ENCODE assay signal across 8 mouse cellular contexts in genomic region chr16:87440184-87440686, GRCm38 (mm10). TPM values are rescaled to one million over a fixed set of nuclear protein-coding genes. Genes with fewer than 3 reads are reported as not detected.
DNase-seq lines count a peak whose midpoint lies in the region; ATAC-seq and TF ChIP-seq lines count a peak whose summit lies in the region.

Gene Rwdd2b, minus strand, starts transcription at chr16:87440573.

- peak within 1 kb of the TSS; percentile 81 for H3K9ac ChIP-seq in heart, embryonic 12.5 days
- H3K9ac ChIP-seq in kidney, postnatal 0 days (ENCODE audit: low read depth, low read length), result peak within 1 kb of the TSS; percentile 88
- peak within 1 kb of the TSS; percentile 87 for H3K9ac ChIP-seq in liver, embryonic 11.5 days (ENCODE audit: low read depth, low read length)
- H3K9ac ChIP-seq in stomach, embryonic 14.5 days (replicated peaks; ENCODE audit: low read depth, low read length), result peak within 1 kb of the TSS; percentile 65

- H3K4me2 ChIP-seq in heart, embryonic 12.5 days, result peak within 1 kb of the TSS; percentile 80
- H3K4me2 ChIP-seq in kidney, postnatal 0 days (ENCODE audit: low read length), result peak within 1 kb of the TSS; percentile 90
- peak within 1 kb of the TSS; percentile 89 for H3K4me2 ChIP-seq in liver, embryonic 11.5 days
- peak within 1 kb of the TSS; percentile 72 for H3K4me2 ChIP-seq in stomach, embryonic 14.5 days (replicated peaks; ENCODE audit: low read depth, low read length)

- H3K36me3 ChIP-seq in heart, embryonic 12.5 days, result 0 out of 2 replicates have a peak, but pooled peaks cover 11% of the 10 kb centered on the region
- no peaks in the 10 kb centered on the region for H3K36me3 ChIP-seq in kidney, postnatal 0 days (ENCODE audit: insufficient read depth, low read length)
- no peaks in the 10 kb centered on the region for H3K36me3 ChIP-seq in liver, embryonic 11.5 days (ENCODE audit: control insufficient read depth, insufficient read depth, low read length)
- H3K36me3 ChIP-seq in stomach, embryonic 14.5 days (ENCODE audit: control insufficient read depth, insufficient read depth, low read length), result no peaks in the 10 kb centered on the region

- peak; percentile 98 for ATAC-seq in erythroid progenitor cell, adult 5-6 weeks (replicated peaks; ENCODE audit: low FRiP score, poor library complexity, severe bottlenecking)
- peak; percentile 95 for ATAC-seq in heart, embryonic 12.5 days (ENCODE audit: insufficient number of reproducible peaks, low FRiP score)
- ATAC-seq in kidney, postnatal 0 days (replicated peaks; ENCODE audit: low FRiP score, low read depth), result peak; percentile 95
- ATAC-seq in liver, embryonic 11.5 days (replicated peaks; ENCODE audit: low FRiP score), result peak; percentile 95
- peak; percentile 95 for ATAC-seq in stomach, embryonic 14.5 days (ENCODE audit: insufficient number of reproducible peaks, insufficient read depth, low FRiP score, low read depth)

- WGBS in heart, embryonic 12.5 days, result under 1% methylated on average over 38 of the region's 38 CpGs
- under 1% methylated on average over 38 of the region's 38 CpGs for whole genome bisulfite sequencing in kidney, postnatal 0 days
- under 1% methylated on average over 38 of the region's 38 CpGs for WGBS in liver, embryonic 11.5 days
- WGBS in stomach, embryonic 14.5 days, result 0% methylated on average over 38 of the region's 38 CpGs

- peak within 1 kb of the TSS; percentile 75 for H3K27ac ChIP-seq in heart, embryonic 12.5 days (ENCODE audit: poor library complexity, severe bottlenecking)
- peak within 1 kb of the TSS; percentile 95 for H3K27ac ChIP-seq in kidney, postnatal 0 days
- peak within 1 kb of the TSS; percentile 82 for H3K27ac ChIP-seq in liver, embryonic 11.5 days (ENCODE audit: low read depth, low read length)
- peak within 1 kb of the TSS; percentile 83 for H3K27ac ChIP-seq in stomach, embryonic 14.5 days (ENCODE audit: low read length)

- no peaks in the 10 kb centered on the region for H3K9me3 ChIP-seq in heart, embryonic 12.5 days (replicated peaks)
- H3K9me3 ChIP-seq in kidney, postnatal 0 days (replicated peaks; ENCODE audit: low read length), result no peaks in the 10 kb centered on the region
- H3K9me3 ChIP-seq in liver, embryonic 11.5 days (ENCODE audit: control insufficient read depth, low read length), result no peaks in the 10 kb centered on the region
- H3K9me3 ChIP-seq in stomach, embryonic 14.5 days (ENCODE audit: control insufficient read depth, low read depth, low read length), result no peaks in the 10 kb centered on the region

- peak; percentile 95 for DNase-seq in CD4-positive helper T cell, adult 2 months (ENCODE audit: low read depth, low spot score)
- peak; percentile 87 for DNase-seq in brain, embryonic 18.5 days (ENCODE audit: low read depth, low spot score)
- peak; percentile 96 for DNase-seq in kidney, postnatal 0 days (ENCODE audit: low spot score)
- peak; percentile 93 for DNase-seq in liver, embryonic 11.5 days (ENCODE audit: low spot score)
- peak; percentile 97 for DNase-seq in naive thymus-derived CD4-positive, alpha-beta T cell, adult 2 months (ENCODE audit: low read depth)

- TF ChIP-seq CTCF in kidney, postnatal 0 days (IDR thresholded peaks at IDR 0.05; ENCODE audit: low read depth), result no peak

- H3K27me3 ChIP-seq in heart, embryonic 12.5 days (replicated peaks), result no peaks in the 10 kb centered on the region
- no peaks in the 10 kb centered on the region for H3K27me3 ChIP-seq in kidney, postnatal 0 days (ENCODE audit: insufficient read depth, low read length)
- no peaks in the 10 kb centered on the region for H3K27me3 ChIP-seq in liver, embryonic 11.5 days (replicated peaks; ENCODE audit: control insufficient read depth, insufficient read depth, low read length)
- no peaks in the 10 kb centered on the region for H3K27me3 ChIP-seq in stomach, embryonic 14.5 days (ENCODE audit: control insufficient read depth, insufficient read depth, low read length)

- H3K4me1 ChIP-seq in heart, embryonic 12.5 days (replicated peaks), result peaks cover 14% of the 10 kb centered on the region
- peaks cover 8% of the 10 kb centered on the region for H3K4me1 ChIP-seq in kidney, postnatal 0 days (replicated peaks; ENCODE audit: insufficient read depth, low read length)
- H3K4me1 ChIP-seq in liver, embryonic 11.5 days (replicated peaks; ENCODE audit: control insufficient read depth, insufficient read depth, low read length), result 0 out of 2 replicates have a peak, but pooled peaks cover 6% of the 10 kb centered on the region
- peaks cover 2% of the 10 kb centered on the region; the same call in 1 of the 2 replicates for H3K4me1 ChIP-seq in stomach, embryonic 14.5 days (ENCODE audit: control insufficient read depth, insufficient read depth, low read length)

- H3K4me3 ChIP-seq in heart, embryonic 12.5 days, result peak within 1 kb of the TSS; percentile 75
- H3K4me3 ChIP-seq in kidney, postnatal 0 days (replicated peaks; ENCODE audit: low read depth, low read length), result peak within 1 kb of the TSS; percentile 90
- H3K4me3 ChIP-seq in liver, embryonic 11.5 days (ENCODE audit: low read depth, low read length), result peak within 1 kb of the TSS; percentile 77
- peak within 1 kb of the TSS; percentile 67 for H3K4me3 ChIP-seq in stomach, embryonic 14.5 days (ENCODE audit: low read depth, low read length)

RNA-seq across cellular contexts. Expression of gene Rwdd2b, which starts in this region (rescaled TPM):
- total RNA-seq in erythroid progenitor cell, adult 5-6 weeks (2015; ENCODE audit: low replicate concordance), result 1.3 TPM in 1 of 2 replicates, not detected in the other
- total RNA-seq in erythroid progenitor cell, adult 5-6 weeks (2017; ENCODE audit: low replicate concordance), result 1.4 and 4.2 TPM in 2 replicates
- 11.3 and 13.1 TPM in 2 replicates for polyA plus RNA-seq in heart, embryonic 12.5 days (2016; fragmentation: Nextera tagmentation; extraction: Ambion mirVana)
- polyA plus RNA-seq in kidney, postnatal 0 days (2015; fragmentation: Nextera tagmentation; extraction: Ambion mirVana), result 12.9 and 15.2 TPM in 2 replicates
- 12.2 and 12.6 TPM in 2 replicates for polyA plus RNA-seq in liver, embryonic 11.5 days (2014; fragmentation: Nextera tagmentation; extraction: Ambion mirVana)
- 11.0 TPM in 2 replicates for polyA plus RNA-seq in stomach, embryonic 14.5 days (2014; fragmentation: Nextera tagmentation; extraction: Ambion mirVana)

Comparison
In these comparisons a context has a peak if more than half of its experiments do, and no peak if none do; other contexts are left out.
1. Peak in every context shown above with its lines: DNase-seq, ATAC-seq, H3K4me3 ChIP-seq and H3K27ac ChIP-seq.